Mouse (Mus musculus): ENCODE results near the gene Slit1.

DNA sequence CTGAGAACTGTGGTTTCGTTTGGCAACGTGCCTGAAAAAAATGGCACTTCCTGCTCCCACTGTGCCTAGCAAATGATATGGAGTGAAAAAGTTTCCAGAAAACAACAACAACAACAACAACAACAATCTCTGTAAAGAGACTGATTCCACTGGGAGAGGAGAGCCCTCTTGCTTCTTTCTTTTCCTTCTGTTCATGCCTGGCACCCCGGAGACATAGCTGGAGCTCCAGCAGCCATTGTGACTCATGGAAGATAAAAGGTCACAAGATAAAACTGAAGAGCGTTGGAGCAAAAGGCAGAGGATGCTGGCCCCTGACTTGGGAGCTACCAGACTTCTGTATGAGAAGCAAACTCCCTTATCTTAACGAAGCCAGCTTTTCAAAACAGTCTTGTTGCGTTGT lies 75.9 kb downstream of the Slit1 start:
- TF ChIP-seq POLR2A (IDR thresholded peaks at IDR 0.05; ENCODE audit: borderline replicate concordance, control insufficient read depth, low read depth, low read length) (no peak), CTCF (IDR thresholded peaks at IDR 0.05; ENCODE audit: control insufficient read depth, insufficient read depth, low read length) (no peak)

All from bone marrow, adult 2 months (tissue).